Mouse (Mus musculus): ENCODE results near the gene Csgalnact2. TPM values are rescaled to one million over a fixed set of nuclear protein-coding genes. Genes with fewer than 3 reads are reported as not detected.

The Csgalnact2 gene
- polyA plus RNA-seq, 1 experiment from 2014 or later = 19.9 TPM

- Histone ChIP-seq H3K4me1 (no peaks in the 10 kb centered on the region), H3K4me3 (no peak overlapping the region), H3K36me3 (peaks cover 14% of the 10 kb centered on the region), H3K4me2 (no peak overlapping the region), H3K9me3 (no peaks in the 10 kb centered on the region), H3K9ac (no peak overlapping the region), H3K27me3 (no peaks in the 10 kb centered on the region), H3K27ac (no peak overlapping the region)
- 74% methylated on average over 6 of the region's 6 CpGs for WGBS
- ATAC-seq (ENCODE audit: insufficient number of reproducible peaks, low FRiP score, low TSS enrichment, low read depth) = no peak
Observed at GRCm38 (mm10) chr6:118127827-118128487, 11.0 kb downstream of the Csgalnact2 start.

- peaks cover 19% of the 10 kb centered on the region for H3K36me3 ChIP-seq
- H3K4me3 ChIP-seq = no peak overlapping the region
- H3K27ac ChIP-seq = no peak overlapping the region
- H3K4me1 ChIP-seq = no peaks in the 10 kb centered on the region
- H3K9me3 ChIP-seq = no peaks in the 10 kb centered on the region
- no peak for ATAC-seq (ENCODE audit: insufficient number of reproducible peaks, low FRiP score, low TSS enrichment, low read depth)
- no peaks in the 10 kb centered on the region for H3K27me3 ChIP-seq
- H3K4me2 ChIP-seq = no peak overlapping the region
- WGBS = 85% methylated on average over 7 of the region's 7 CpGs
- no peak overlapping the region for H3K9ac ChIP-seq
Observed at GRCm38 (mm10) chr6:118127198-118127597, 11.7 kb downstream of the Csgalnact2 start.

- Histone ChIP-seq H3K36me3 (peaks cover 22% of the 10 kb centered on the region), H3K4me1 (no peaks in the 10 kb centered on the region), H3K27ac (no peak overlapping the region), H3K9ac (no peak overlapping the region), H3K9me3 (no peaks in the 10 kb centered on the region), H3K27me3 (no peaks in the 10 kb centered on the region), H3K4me3 (no peak overlapping the region), H3K4me2 (no peak overlapping the region)
- no peak for ATAC-seq (ENCODE audit: insufficient number of reproducible peaks, low FRiP score, low TSS enrichment, low read depth)
Observed at GRCm38 (mm10) chr6:118126577-118126976, 12.4 kb downstream of the Csgalnact2 start.

GRCm38 (mm10) chr6:118122767-118123166, 16.2 kb downstream of the Csgalnact2 start:
- no peak overlapping the region for H3K4me2 ChIP-seq
- peaks cover 34% of the 10 kb centered on the region for H3K36me3 ChIP-seq
- no peaks in the 10 kb centered on the region for H3K27me3 ChIP-seq
- no peak overlapping the region for H3K4me3 ChIP-seq
- ATAC-seq (ENCODE audit: insufficient number of reproducible peaks, low FRiP score, low TSS enrichment, low read depth) = no peak
- H3K9ac ChIP-seq = no peak overlapping the region
- H3K4me1 ChIP-seq = no peaks in the 10 kb centered on the region
- H3K9me3 ChIP-seq = no peaks in the 10 kb centered on the region
- WGBS = 81% methylated on average over 1 of the region's 1 CpGs
- no peak overlapping the region for H3K27ac ChIP-seq

GRCm38 (mm10) chr6:118111810-118112209, 27.1 kb downstream of the Csgalnact2 start:
- H3K27me3 ChIP-seq = no peaks in the 10 kb centered on the region
- WGBS = 72% methylated on average over 1 of the region's 1 CpGs
- H3K9ac ChIP-seq = no peak overlapping the region
- ATAC-seq (ENCODE audit: insufficient number of reproducible peaks, low FRiP score, low TSS enrichment, low read depth) = no peak
- H3K4me3 ChIP-seq = no peak overlapping the region
- peaks cover 23% of the 10 kb centered on the region for H3K36me3 ChIP-seq
- no peaks in the 10 kb centered on the region for H3K9me3 ChIP-seq
- H3K4me1 ChIP-seq = no peaks in the 10 kb centered on the region
- no peak overlapping the region for H3K27ac ChIP-seq
- H3K4me2 ChIP-seq = no peak overlapping the region

GRCm38 (mm10) chr6:118099311-118099802, 39.6 kb downstream of the Csgalnact2 start:
- no peak overlapping the region for H3K9ac ChIP-seq
- H3K4me3 ChIP-seq = no peak overlapping the region
- no peak for ATAC-seq (ENCODE audit: insufficient number of reproducible peaks, low FRiP score, low TSS enrichment, low read depth)
- no peaks in the 10 kb centered on the region for H3K4me1 ChIP-seq
- WGBS = 23% methylated on average over 2 of the region's 2 CpGs
- no peaks in the 10 kb centered on the region for H3K9me3 ChIP-seq
- no peak overlapping the region for H3K4me2 ChIP-seq
- H3K36me3 ChIP-seq = no peaks in the 10 kb centered on the region
- no peaks in the 10 kb centered on the region for H3K27me3 ChIP-seq
- no peak overlapping the region for H3K27ac ChIP-seq

- H3K9me3 ChIP-seq = no peaks in the 10 kb centered on the region
- H3K27ac ChIP-seq = no peak overlapping the region
- H3K4me2 ChIP-seq = no peak overlapping the region
- H3K36me3 ChIP-seq = no peaks in the 10 kb centered on the region
- H3K4me3 ChIP-seq = no peak overlapping the region
- no peak for ATAC-seq (ENCODE audit: insufficient number of reproducible peaks, low FRiP score, low TSS enrichment, low read depth)
- 68% methylated on average over 8 of the region's 8 CpGs for WGBS
- H3K4me1 ChIP-seq = no peaks in the 10 kb centered on the region
- no peak overlapping the region for H3K9ac ChIP-seq
- H3K27me3 ChIP-seq = no peaks in the 10 kb centered on the region
Observed at GRCm38 (mm10) chr6:118097765-118098365, 41.1 kb downstream of the Csgalnact2 start.

GRCm38 (mm10) chr6:118090827-118091226, 48.1 kb downstream of the Csgalnact2 start:
- no peaks in the 10 kb centered on the region for H3K4me1 ChIP-seq
- no peaks in the 10 kb centered on the region for H3K36me3 ChIP-seq
- ATAC-seq (ENCODE audit: insufficient number of reproducible peaks, low FRiP score, low TSS enrichment, low read depth) = no peak
- no peaks in the 10 kb centered on the region for H3K27me3 ChIP-seq
- no peak overlapping the region for H3K4me2 ChIP-seq
- no peak overlapping the region for H3K27ac ChIP-seq
- no peak overlapping the region for H3K4me3 ChIP-seq
- H3K9ac ChIP-seq = no peak overlapping the region
- no peaks in the 10 kb centered on the region for H3K9me3 ChIP-seq
- 86% methylated on average over 9 of the region's 9 CpGs for WGBS

- H3K4me1 ChIP-seq = no peaks in the 10 kb centered on the region
- no peak overlapping the region for H3K9ac ChIP-seq
- no peak overlapping the region for H3K4me2 ChIP-seq
- no peak overlapping the region for H3K4me3 ChIP-seq
- no peaks in the 10 kb centered on the region for H3K9me3 ChIP-seq
- H3K27me3 ChIP-seq = no peaks in the 10 kb centered on the region
- no peaks in the 10 kb centered on the region for H3K36me3 ChIP-seq
- ATAC-seq (ENCODE audit: insufficient number of reproducible peaks, low FRiP score, low TSS enrichment, low read depth) = no peak
- WGBS = 81% methylated on average over 17 of the region's 17 CpGs
- no peak overlapping the region for H3K27ac ChIP-seq
Observed at GRCm38 (mm10) chr6:118088750-118089440, 50.0 kb downstream of the Csgalnact2 start.

- Histone ChIP-seq H3K36me3 (no peaks in the 10 kb centered on the region), H3K4me1 (no peaks in the 10 kb centered on the region), H3K4me3 (no peak overlapping the region), H3K9me3 (no peaks in the 10 kb centered on the region), H3K27me3 (no peaks in the 10 kb centered on the region), H3K27ac (no peak overlapping the region), H3K9ac (no peak overlapping the region), H3K4me2 (no peak overlapping the region)
- no peak for ATAC-seq (ENCODE audit: insufficient number of reproducible peaks, low FRiP score, low TSS enrichment, low read depth)
- 55% methylated on average over 8 of the region's 8 CpGs for WGBS
Observed at GRCm38 (mm10) chr6:118087955-118088354, 51.0 kb downstream of the Csgalnact2 start.

GRCm38 (mm10) chr6:118084596-118084995, 54.3 kb downstream of the Csgalnact2 start:
- 84% methylated on average over 8 of the region's 8 CpGs for WGBS
- H3K9ac ChIP-seq = no peak overlapping the region
- H3K36me3 ChIP-seq = no peaks in the 10 kb centered on the region
- no peak overlapping the region for H3K27ac ChIP-seq
- no peak for ATAC-seq (ENCODE audit: insufficient number of reproducible peaks, low FRiP score, low TSS enrichment, low read depth)
- no peaks in the 10 kb centered on the region for H3K9me3 ChIP-seq
- no peak overlapping the region for H3K4me3 ChIP-seq
- no peaks in the 10 kb centered on the region for H3K4me1 ChIP-seq
- no peak overlapping the region for H3K4me2 ChIP-seq
- H3K27me3 ChIP-seq = no peaks in the 10 kb centered on the region

- no peak overlapping the region for H3K27ac ChIP-seq
- H3K4me2 ChIP-seq = no peak overlapping the region
- no peak overlapping the region for H3K9ac ChIP-seq
- H3K9me3 ChIP-seq = no peaks in the 10 kb centered on the region
- 71% methylated on average over 6 of the region's 6 CpGs for WGBS
- no peaks in the 10 kb centered on the region for H3K27me3 ChIP-seq
- ATAC-seq (ENCODE audit: insufficient number of reproducible peaks, low FRiP score, low TSS enrichment, low read depth) = no peak
- no peak overlapping the region for H3K4me3 ChIP-seq
- no peaks in the 10 kb centered on the region for H3K4me1 ChIP-seq
- no peaks in the 10 kb centered on the region for H3K36me3 ChIP-seq
Observed at GRCm38 (mm10) chr6:118083608-118084007, 55.3 kb downstream of the Csgalnact2 start.
